Mouse (Mus musculus) G1E (cell line): ENCODE measurements around the gene Nos1ap. TPM values are rescaled to one million over a fixed set of nuclear protein-coding genes. Genes with fewer than 3 reads are reported as not detected.

ENCODE experiments used
- ATAC-seq: 2 replicates; pipeline ENCODE4 v1.8.0; 2016; ENCODE audit warnings: mild to moderate bottlenecking; ENCODE audit not compliant: insufficient number of reproducible peaks, poor library complexity, low FRiP score, severe bottlenecking; ENCODE audit errors: extremely low read depth
- DNase-seq: peaks from one replicate; pipeline ENCODE4 v3.0.0; 2012; ENCODE audit warnings: low spot score
- H3K27me3 ChIP-seq: 2 replicates; pipeline ENCODE4 v1.6.1; 2012; ENCODE audit warnings: mild to moderate bottlenecking, low read length, inconsistent platforms; ENCODE audit not compliant: insufficient read depth
- H3K36me3 ChIP-seq: replicated peaks from 2 replicates; pipeline ENCODE3; 2012; ENCODE audit warnings: mild to moderate bottlenecking, inconsistent platforms
- H3K4me1 ChIP-seq: 2 replicates; pipeline ENCODE4 v1.6.1; 2012; ENCODE audit warnings: low read depth, low read length, inconsistent platforms, mixed read lengths; ENCODE audit not compliant: insufficient read depth
- H3K4me3 ChIP-seq: 2 replicates; pipeline ENCODE4 v1.5.1; 2012; ENCODE audit warnings: low read depth, mild to moderate bottlenecking, inconsistent platforms, low read length, moderate library complexity, mixed read lengths
- H3K9me3 ChIP-seq: replicated peaks from 2 replicates; pipeline ENCODE4 v1.6.1; 2012; ENCODE audit warnings: inconsistent platforms
- CTCF ChIP-seq: IDR thresholded peaks from 2 replicates; pipeline ENCODE4 v1.5.1; 2012; ENCODE audit warnings: low read depth, low read length, inconsistent platforms, mixed read lengths
- GATA1 ChIP-seq: IDR thresholded peaks from 2 replicates; pipeline ENCODE4 v1.6.1; 2012; ENCODE audit warnings: borderline replicate concordance, low read length, inconsistent platforms, mixed read lengths
- GATA2 ChIP-seq: IDR thresholded peaks from 2 replicates; pipeline ENCODE4 v1.6.1; 2012; ENCODE audit warnings: low read depth, low read length, inconsistent platforms, borderline replicate concordance
- POLR2AphosphoS5 ChIP-seq: IDR thresholded peaks from 2 replicates; pipeline ENCODE4 v1.6.1; 2012; ENCODE audit warnings: low read depth, low read length, inconsistent platforms; ENCODE audit not compliant: insufficient replicate concordance
- TAL1 ChIP-seq: conservative IDR thresholded peaks from 2 replicates; pipeline ENCODE4 v1.6.1; 2012; ENCODE audit warnings: low read depth, low read length, inconsistent platforms, mixed read lengths
- polyA plus RNA-seq: library from polyadenylated mRNA; stranded (reverse); fragments of >175 nt; gene quantifications from 2 replicates; pipeline ENCODE4 v1.2.3, GENCODE M21; 2012
- total RNA-seq, 2 experiments: library from RNA; stranded (forward) in 1 of 2; stranded (reverse) in 1 of 2; fragments of 200-1000 nt in 1 of 2; fragments of >200 nt in 1 of 2; fragmentation: Nextera tagmentation in 1 of 2; gene quantifications; 2 replicates each; pipeline ENCODE4 v1.2.3; 2014 to 2017

Gene Nos1ap
- total and polyA plus RNA-seq, 3 experiments = 1.6 to 18.2 (median 6.1) TPM

GRCm38 (mm10) chr1:170495538-170496183, 94.0 kb downstream of the Nos1ap start:
- Histone ChIP-seq H3K27me3 (peaks cover 16% of the 10 kb centered on the region), H3K36me3 (no peaks in the 10 kb centered on the region), H3K4me1 (peaks cover 9% of the 10 kb centered on the region), H3K9me3 (no peaks in the 10 kb centered on the region), H3K4me3 (no peak overlapping the region; the same call in 1 of the 2 replicates)
- TF ChIP-seq TAL1 = 0 out of 2 replicates have a peak, but pooled peaks have one; percentile 20
- no peak for TF ChIP-seq CTCF
- DNase-seq (peak; percentile 11), ATAC-seq (peak; percentile 46; the same call in 1 of the 2 replicates)

GRCm38 (mm10) chr1:170492527-170492926, 97.1 kb downstream of the Nos1ap start:
- Histone ChIP-seq H3K27me3 (peaks cover 15% of the 10 kb centered on the region), H3K4me3 (no peak overlapping the region), H3K4me1 (peaks cover 9% of the 10 kb centered on the region), H3K9me3 (no peaks in the 10 kb centered on the region), H3K36me3 (no peaks in the 10 kb centered on the region)
- ATAC-seq (no peak), DNase-seq (no peak)
- TF ChIP-seq POLR2AphosphoS5 (no peak), GATA2 (no peak), TAL1 (no peak), GATA1 (no peak), CTCF (no peak)

- H3K9me3 ChIP-seq = no peaks in the 10 kb centered on the region
- ATAC-seq = no peak
These were observed 97.6 kb downstream of the Nos1ap start for GRCm38 (mm10) chr1:170492027-170492426.

GRCm38 (mm10) chr1:170489936-170490335, 99.7 kb downstream of the Nos1ap start:
- Histone ChIP-seq H3K4me1 (no peaks in the 10 kb centered on the region), H3K9me3 (no peaks in the 10 kb centered on the region), H3K27me3 (peaks cover 15% of the 10 kb centered on the region; the same call in 1 of the 2 replicates), H3K36me3 (no peaks in the 10 kb centered on the region), H3K4me3 (no peak overlapping the region)
- ATAC-seq (no peak), DNase-seq (no peak)
- TF ChIP-seq GATA2 = no peak
- no peak for TF ChIP-seq POLR2AphosphoS5
- no peak for TF ChIP-seq TAL1
- TF ChIP-seq CTCF = no peak
- no peak for TF ChIP-seq GATA1

More at GRCm38 (mm10) chr1:170492027-170492426, 97.6 kb downstream of the Nos1ap start:
- DNase-seq = no peak
- no peaks in the 10 kb centered on the region for H3K36me3 ChIP-seq
- H3K27me3 ChIP-seq = peaks cover 15% of the 10 kb centered on the region
- no peak overlapping the region for H3K4me3 ChIP-seq
- TF ChIP-seq GATA1 (no peak), POLR2AphosphoS5 (no peak), GATA2 (no peak), CTCF (no peak), TAL1 (no peak)
- H3K4me1 ChIP-seq = peaks cover 9% of the 10 kb centered on the region

- Histone ChIP-seq H3K27me3 (peaks cover 19% of the 10 kb centered on the region; the same call in 1 of the 2 replicates), H3K4me1 (no peaks in the 10 kb centered on the region), H3K4me3 (no peak overlapping the region), H3K36me3 (no peaks in the 10 kb centered on the region), H3K9me3 (no peaks in the 10 kb centered on the region)
- TF ChIP-seq GATA2 = no peak
- DNase-seq = no peak
- ATAC-seq = no peak
These were observed 100.2 kb downstream of the Nos1ap start for GRCm38 (mm10) chr1:170489450-170489849.

GRCm38 (mm10) chr1:170485119-170485518, 104.5 kb downstream of the Nos1ap start:
- no peak overlapping the region for H3K4me3 ChIP-seq
- H3K9me3 ChIP-seq = no peaks in the 10 kb centered on the region
- ATAC-seq (no peak), DNase-seq (no peak)
- no peaks in the 10 kb centered on the region for H3K4me1 ChIP-seq
- H3K27me3 ChIP-seq = peaks cover 32% of the 10 kb centered on the region
- TF ChIP-seq POLR2AphosphoS5 = no peak
- TF ChIP-seq GATA2 = no peak
- TF ChIP-seq CTCF = no peak
- no peak for TF ChIP-seq TAL1
- TF ChIP-seq GATA1 = no peak
- H3K36me3 ChIP-seq = no peaks in the 10 kb centered on the region
